Mouse (Mus musculus): Measurements from ENCODE around the gene Lipe. TPM values are rescaled to one million over a fixed set of nuclear protein-coding genes. Genes with fewer than 3 reads are reported as not detected.
A peak's percentile ranks its signal among the peaks of the same experiment; 100 is the strongest.

Gene Lipe
- total and polyA plus RNA-seq, 3 experiments, result 4.5 to 15.4 TPM; not detected in 1

DNA sequence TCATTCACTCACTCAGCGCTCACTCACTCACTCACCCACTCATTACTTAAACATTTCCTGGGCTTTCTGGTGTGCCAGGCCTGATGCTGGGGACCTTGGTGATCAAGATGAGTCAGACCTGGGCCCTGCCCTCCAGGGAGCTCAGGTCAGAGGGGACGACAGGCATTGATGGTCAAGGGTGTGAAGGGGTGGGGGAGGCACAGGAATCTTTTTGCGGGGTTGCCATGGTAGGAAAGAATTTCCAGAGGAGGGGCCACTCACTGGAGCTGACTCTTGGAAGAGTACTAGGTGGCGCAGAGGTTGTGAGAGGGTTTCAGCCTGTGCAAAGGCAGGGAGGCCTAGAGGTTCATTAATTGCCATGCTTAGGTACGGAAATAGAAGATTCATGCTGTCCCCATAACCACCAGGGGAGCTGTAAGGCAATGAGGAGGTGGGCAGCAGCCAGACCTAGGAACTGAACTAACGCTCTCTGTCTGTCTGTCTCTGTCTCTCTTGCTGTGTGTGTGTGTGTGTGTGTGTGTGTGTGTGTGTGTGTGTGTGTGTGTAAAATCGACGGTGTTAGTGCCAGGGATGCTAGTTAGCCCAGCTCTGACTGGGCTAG, 21.3 kb downstream of the Lipe start:
- peak overlapping the region; percentile 54 to 80 for H3K4me3 ChIP-seq (ENCODE audit: control insufficient read depth in 1 of 2, insufficient read depth in 1 of 2, low read depth in 2 of 2, low read length in 2 of 2)
- no peaks in the 10 kb centered on the region for H3K79me2 ChIP-seq (ENCODE audit: control insufficient read depth, insufficient read depth, low read length, poor library complexity)
- no peaks in the 10 kb centered on the region for H3K36me3 ChIP-seq (ENCODE audit: control insufficient read depth in 1 of 2, insufficient read depth in 2 of 2, low read length in 2 of 2)
- DNase-seq (ENCODE audit: low read depth, low spot score), result peak; percentile 31
- no peaks in the 10 kb centered on the region for H3K9me3 ChIP-seq (replicated peaks; ENCODE audit: insufficient read depth, low read length)
- no peak overlapping the region for H3K27ac ChIP-seq (ENCODE audit: control insufficient read depth, low read depth, low read length)
- TF ChIP-seq CTCF (IDR thresholded peaks at IDR 0.05 in 2 of 3, conservative IDR thresholded peaks at IDR 0.05 in 1 of 3; ENCODE audit: control insufficient read depth in 1 of 3, insufficient read depth in 1 of 3, low read depth in 2 of 3, low read length in 3 of 3, poor library complexity in 1 of 3, severe bottlenecking in 1 of 3), result peak in 1 of 3 experiments; percentile 15; a peak in 2 of 6 replicates
- no peak for TF ChIP-seq TCF12 (IDR thresholded peaks at IDR 0.05; ENCODE audit: low read depth, low read length)
- H3K4me1 ChIP-seq (ENCODE audit: control insufficient read depth in 1 of 2, insufficient read depth in 2 of 2, low read length in 2 of 2), result 0 out of 4 replicates have a peak, but pooled peaks cover 0 to 3% of the 10 kb centered on the region in 2 experiments
- H3K27me3 ChIP-seq (ENCODE audit: control insufficient read depth in 1 of 2, insufficient read depth in 2 of 2, low read length in 2 of 2), result no peaks in the 10 kb centered on the region
- peak overlapping the region; percentile 40; the same call in 1 of the 2 replicates for H3K9ac ChIP-seq (ENCODE audit: control insufficient read depth, low read depth, low read length, poor library complexity, severe bottlenecking)

- Histone ChIP-seq H3K27me3 (ENCODE audit: control insufficient read depth in 1 of 2, insufficient read depth in 2 of 2, low read length in 2 of 2) (no peaks in the 10 kb centered on the region), H3K9me3 (replicated peaks; ENCODE audit: insufficient read depth, low read length) (no peaks in the 10 kb centered on the region), H3K4me1 (ENCODE audit: control insufficient read depth in 1 of 2, insufficient read depth in 2 of 2, low read length in 2 of 2) (0 out of 4 replicates have a peak, but pooled peaks cover 0 to 3% of the 10 kb centered on the region in 2 experiments), H3K79me2 (ENCODE audit: control insufficient read depth, insufficient read depth, low read length, poor library complexity) (no peaks in the 10 kb centered on the region), H3K4me3 (ENCODE audit: control insufficient read depth in 1 of 2, insufficient read depth in 1 of 2, low read depth in 2 of 2, low read length in 2 of 2) (peak overlapping the region; percentile 54 to 80), H3K9ac (ENCODE audit: control insufficient read depth, low read depth, low read length, poor library complexity, severe bottlenecking) (peak overlapping the region; percentile 40), H3K36me3 (ENCODE audit: control insufficient read depth in 1 of 2, insufficient read depth in 2 of 2, low read length in 2 of 2) (no peaks in the 10 kb centered on the region), H3K27ac (ENCODE audit: control insufficient read depth, low read depth, low read length) (no peak overlapping the region)
- peak; percentile 15; the same call in 1 of the 2 replicates for TF ChIP-seq NELFE (IDR thresholded peaks at IDR 0.05; ENCODE audit: low read depth, low read length)
- no peak for TF ChIP-seq TAL1 (IDR thresholded peaks at IDR 0.05; ENCODE audit: low read length)
- peak; percentile 90 for DNase-seq (ENCODE audit: low read depth, low spot score)
These were observed 22.0 kb downstream of the Lipe start for GRCm38 (mm10) chr7:25376556-25376955.

- TF ChIP-seq EP300 (IDR thresholded peaks at IDR 0.05; ENCODE audit: low read depth in 1 of 2, low read length in 2 of 2) (no peak), ZNF384 (IDR thresholded peaks at IDR 0.05; ENCODE audit: low read depth, low read length) (no peak), BHLHE40 (IDR thresholded peaks at IDR 0.05; ENCODE audit: borderline replicate concordance, low read depth, low read length) (no peak), RAD21 (IDR thresholded peaks at IDR 0.05; ENCODE audit: low read depth, low read length) (no peak), POLR2AphosphoS5 (IDR thresholded peaks at IDR 0.05; ENCODE audit: borderline replicate concordance, low read depth, low read length) (no peak), ELF1 (IDR thresholded peaks at IDR 0.05; ENCODE audit: low read depth, low read length) (no peak), KAT2A (conservative IDR thresholded peaks at IDR 0.05; ENCODE audit: low read depth, low read length) (no peak), MAFK (IDR thresholded peaks at IDR 0.05; ENCODE audit: borderline replicate concordance, low read depth, low read length) (no peak)
- H3K36me3 ChIP-seq (ENCODE audit: control insufficient read depth in 1 of 2, insufficient read depth in 2 of 2, low read length in 2 of 2), result no peaks in the 10 kb centered on the region
- no peaks in the 10 kb centered on the region for H3K27me3 ChIP-seq (ENCODE audit: control insufficient read depth in 1 of 2, insufficient read depth in 2 of 2, low read length in 2 of 2)
- H3K27ac ChIP-seq (ENCODE audit: control insufficient read depth, low read depth, low read length), result no peak overlapping the region
- no peak overlapping the region for H3K4me3 ChIP-seq (ENCODE audit: control insufficient read depth in 1 of 2, insufficient read depth in 1 of 2, low read depth in 2 of 2, low read length in 2 of 2)
- 0 out of 4 replicates have a peak, but pooled peaks cover 0 to 3% of the 10 kb centered on the region in 2 experiments for H3K4me1 ChIP-seq (ENCODE audit: control insufficient read depth in 1 of 2, insufficient read depth in 2 of 2, low read length in 2 of 2)
- DNase-seq (ENCODE audit: low read depth, low spot score), result no peak
- no peak overlapping the region for H3K9ac ChIP-seq (ENCODE audit: control insufficient read depth, low read depth, low read length, poor library complexity, severe bottlenecking)
- no peaks in the 10 kb centered on the region for H3K79me2 ChIP-seq (ENCODE audit: control insufficient read depth, insufficient read depth, low read length, poor library complexity)
- no peaks in the 10 kb centered on the region for H3K9me3 ChIP-seq (replicated peaks; ENCODE audit: insufficient read depth, low read length)
These were observed 26.1 kb downstream of the Lipe start for GRCm38 (mm10) chr7:25372441-25372840.

All from MEL (cell line).